Mouse (Mus musculus) MEL (cell line): ENCODE results near the gene Myrf. TPM values are rescaled to one million over a fixed set of nuclear protein-coding genes. Genes with fewer than 3 reads are reported as not detected.
"Not testable (repeated sequence)": the region's sequence is repeated elsewhere in the genome, so short reads cannot be mapped to it uniquely, and the experiment has no call there.

Source experiments
- DNase-seq: peaks from one replicate; pipeline ENCODE4 v3.0.0; 2011; ENCODE audit warnings: low read depth, low spot score
- H3K27ac ChIP-seq: 2 replicates; pipeline ENCODE4 v1.5.1; 2012; ENCODE audit warnings: low read depth, mild to moderate bottlenecking, control low read depth, low read length, moderate library complexity; ENCODE audit not compliant: control insufficient read depth
- H3K27me3 ChIP-seq, 2 experiments: fragments of 150-350 bp in 1 of 2; sonication (generic) in 1 of 2; 2 replicates each; pipeline ENCODE4 v1.6.1; 2012; ENCODE audit warnings: low read length in 2 of 2, mild to moderate bottlenecking in 2 of 2, improper control_type of control experiment in 1 of 2, moderate library complexity in 1 of 2; ENCODE audit not compliant: insufficient read depth in 2 of 2, control insufficient read depth in 1 of 2
- H3K36me3 ChIP-seq, 2 experiments: 2 replicates each; pipeline ENCODE4 v1.6.1; 2012 to 2014; ENCODE audit warnings: low read length in 2 of 2, improper control_type of control experiment in 1 of 2, inconsistent platforms in 1 of 2, mild to moderate bottlenecking in 1 of 2; ENCODE audit not compliant: insufficient read depth in 2 of 2, control insufficient read depth in 1 of 2
- H3K4me1 ChIP-seq, 2 experiments: fragments of 150-350 bp in 1 of 2; sonication (generic) in 1 of 2; 2 replicates each; pipeline ENCODE4 v1.6.1; 2012; ENCODE audit warnings: low read length in 2 of 2, improper control_type of control experiment in 1 of 2, mild to moderate bottlenecking in 1 of 2; ENCODE audit not compliant: insufficient read depth in 2 of 2, control insufficient read depth in 1 of 2
- H3K4me3 ChIP-seq, 2 experiments: fragments of 150-350 bp in 1 of 2; sonication (generic) in 1 of 2; 2 replicates each; pipeline ENCODE4 v1.5.1; 2012; ENCODE audit warnings: low read depth in 2 of 2, low read length in 2 of 2, mild to moderate bottlenecking in 2 of 2, moderate library complexity in 2 of 2, control low read depth in 1 of 2, improper control_type of control experiment in 1 of 2; ENCODE audit not compliant: control insufficient read depth in 1 of 2, insufficient read depth in 1 of 2
- H3K79me2 ChIP-seq: 2 replicates; pipeline ENCODE4 v1.6.1; 2012; ENCODE audit warnings: mild to moderate bottlenecking, low read length, moderate library complexity; ENCODE audit not compliant: control insufficient read depth, poor library complexity, insufficient read depth
- H3K9ac ChIP-seq: 2 replicates; pipeline ENCODE4 v1.6.1; 2012; ENCODE audit warnings: low read depth, mild to moderate bottlenecking, control low read depth, low read length, moderate library complexity; ENCODE audit not compliant: control insufficient read depth, poor library complexity, severe bottlenecking
- H3K9me3 ChIP-seq: fragments of 150-350 bp; sonication (generic); replicated peaks from 2 replicates; pipeline ENCODE4 v1.6.1; 2012; ENCODE audit warnings: mild to moderate bottlenecking, low read length, improper control_type of control experiment, moderate library complexity; ENCODE audit not compliant: insufficient read depth
- BHLHE40 ChIP-seq: IDR thresholded peaks from 2 replicates; pipeline ENCODE4 v1.6.1; 2012; ENCODE audit warnings: low read depth, mild to moderate bottlenecking, inconsistent platforms, low read length, improper control_type of control experiment, borderline replicate concordance
- CHD2 ChIP-seq: IDR thresholded peaks from 2 replicates; pipeline ENCODE4 v1.6.1; 2011; ENCODE audit warnings: low read length, improper control_type of control experiment
- E2F4 ChIP-seq: IDR thresholded peaks from 2 replicates; pipeline ENCODE4 v1.6.1; 2011; ENCODE audit warnings: low read depth, low read length, improper control_type of control experiment, borderline replicate concordance
- ETS1 ChIP-seq: IDR thresholded peaks from 2 replicates; pipeline ENCODE4 v1.6.1; 2012; ENCODE audit warnings: low read depth, mild to moderate bottlenecking, inconsistent platforms, low read length, improper control_type of control experiment, moderate library complexity
- HCFC1 ChIP-seq: IDR thresholded peaks from 2 replicates; pipeline ENCODE4 v1.6.1; 2012; ENCODE audit warnings: low read depth, mild to moderate bottlenecking, inconsistent platforms, low read length, improper control_type of control experiment, moderate library complexity
- JUND ChIP-seq: IDR thresholded peaks from 2 replicates; pipeline ENCODE4 v1.6.1; 2011; ENCODE audit warnings: low read depth, mild to moderate bottlenecking, improper control_type of control experiment, low read length
- KAT2A ChIP-seq: conservative IDR thresholded peaks from 2 replicates; pipeline ENCODE4 v1.6.1; 2012; ENCODE audit warnings: low read depth, low read length, improper control_type of control experiment, inconsistent platforms
- MAZ ChIP-seq: IDR thresholded peaks from 2 replicates; pipeline ENCODE4 v1.6.1; 2012; ENCODE audit warnings: low read depth, mild to moderate bottlenecking, inconsistent platforms, low read length, improper control_type of control experiment
- MEF2A ChIP-seq: IDR thresholded peaks from 2 replicates; pipeline ENCODE4 v1.6.1; 2014; ENCODE audit warnings: low read depth, mild to moderate bottlenecking, inconsistent platforms, low read length, improper control_type of control experiment; ENCODE audit not compliant: poor library complexity, insufficient replicate concordance, severe bottlenecking; ENCODE audit errors: extremely low read depth
- MYC ChIP-seq: IDR thresholded peaks from 2 replicates; pipeline ENCODE4 v1.6.1; 2011; ENCODE audit warnings: low read depth, mild to moderate bottlenecking, low read length, improper control_type of control experiment, moderate library complexity
- POLR2AphosphoS2 ChIP-seq: IDR thresholded peaks from 2 replicates; pipeline ENCODE4 v1.6.1; 2011; ENCODE audit warnings: low read length, improper control_type of control experiment
- POLR2AphosphoS5 ChIP-seq: IDR thresholded peaks from 2 replicates; pipeline ENCODE4 v1.6.1; 2012; ENCODE audit warnings: low read depth, borderline replicate concordance, mild to moderate bottlenecking, inconsistent platforms, low read length, moderate library complexity, mixed read lengths
- RAD21 ChIP-seq: IDR thresholded peaks from 2 replicates; pipeline ENCODE4 v1.6.1; 2011; ENCODE audit warnings: mild to moderate bottlenecking, low read depth, low read length, improper control_type of control experiment
- SMC3 ChIP-seq: IDR thresholded peaks from 2 replicates; pipeline ENCODE4 v1.6.1; 2011; ENCODE audit warnings: low read depth, low read length, improper control_type of control experiment
- TAL1 ChIP-seq: IDR thresholded peaks from 2 replicates; pipeline ENCODE4 v1.6.1; 2012; ENCODE audit warnings: mild to moderate bottlenecking, inconsistent platforms, low read length, moderate library complexity, mixed read lengths
- TCF12 ChIP-seq: IDR thresholded peaks from 2 replicates; pipeline ENCODE4 v1.6.1; 2014; ENCODE audit warnings: low read depth, mild to moderate bottlenecking, inconsistent platforms, low read length, improper control_type of control experiment, moderate library complexity
- UBTF ChIP-seq: IDR thresholded peaks from 2 replicates; pipeline ENCODE4 v1.6.1; 2012; ENCODE audit warnings: low read depth, mild to moderate bottlenecking, inconsistent platforms, low read length, improper control_type of control experiment, moderate library complexity, borderline replicate concordance; ENCODE audit not compliant: insufficient read depth
- USF2 ChIP-seq, 2 experiments: IDR thresholded peaks; 2 replicates each; pipeline ENCODE4 v1.6.1; 2011 to 2012; ENCODE audit warnings: improper control_type of control experiment in 2 of 2, low read length in 2 of 2, borderline replicate concordance in 1 of 2, inconsistent platforms in 1 of 2, low read depth in 1 of 2, mild to moderate bottlenecking in 1 of 2; ENCODE audit not compliant: insufficient read depth in 1 of 2
- ZKSCAN1 ChIP-seq: IDR thresholded peaks from 2 replicates; pipeline ENCODE4 v1.6.1; 2012; ENCODE audit warnings: low read depth, mild to moderate bottlenecking, inconsistent platforms, low read length, improper control_type of control experiment, moderate library complexity
- ZMIZ1 ChIP-seq: IDR thresholded peaks from 2 replicates; pipeline ENCODE4 v1.6.1; 2012; ENCODE audit warnings: low read depth, mild to moderate bottlenecking, inconsistent platforms, low read length, improper control_type of control experiment, moderate library complexity
- polyA plus RNA-seq, 2 experiments: library from polyadenylated mRNA; stranded (reverse) in 1 of 2; unstranded in 1 of 2; fragments of >175 nt in 1 of 2; fragments of >200 nt in 1 of 2; gene quantifications; 2 replicates each; pipeline versions ENCODE4 v1.2.1 to v1.2.4; 2012; ENCODE audit warnings: low replicate concordance in 2 of 2, low read depth in 1 of 2; ENCODE audit not compliant: insufficient read length in 2 of 2, insufficient read depth in 1 of 2, missing spikeins in 1 of 2
- total RNA-seq: library from RNA; depleted of rRNA; stranded (reverse); fragments of 300-350 nt; gene quantifications from 2 replicates; pipeline ENCODE4 v1.2.3, GENCODE M21; 2012

Myrf gene
- total and polyA plus RNA-seq, 3 experiments: 0.23 to 2.7 TPM; not detected in 1

DNA sequence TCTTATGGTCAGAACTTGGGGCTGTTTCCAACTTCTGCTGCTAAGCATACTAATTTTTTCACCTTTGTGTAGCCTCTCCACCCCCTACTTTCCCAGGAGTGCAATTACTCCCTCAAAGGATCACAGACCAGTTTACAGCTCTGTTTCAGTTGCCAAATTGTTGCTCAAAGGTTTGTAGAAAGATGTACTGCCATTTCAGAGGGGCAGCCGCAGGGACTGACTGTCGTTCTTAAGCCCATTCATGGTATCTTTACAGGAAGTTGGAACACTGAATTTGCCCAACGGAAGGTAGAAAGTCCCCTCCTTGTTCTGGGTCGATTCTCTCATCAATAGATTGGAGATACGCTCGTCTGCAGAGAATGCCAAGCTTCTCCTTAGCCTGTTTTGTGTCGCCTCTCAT lies 69.2 kb downstream of the Myrf start:
- peaks cover 8 to 24% of the 10 kb centered on the region in 2 experiments for H3K4me1 ChIP-seq
- H3K27ac ChIP-seq: no peak overlapping the region
- no peak for TF ChIP-seq ZKSCAN1
- TF ChIP-seq E2F4: no peak
- TF ChIP-seq BHLHE40: no peak
- no peak for TF ChIP-seq UBTF
- TF ChIP-seq TCF12: no peak
- TF ChIP-seq POLR2AphosphoS2: no peak
- no peak for TF ChIP-seq ETS1
- no peak for TF ChIP-seq RAD21
- TF ChIP-seq POLR2AphosphoS5: no peak
- no peak for TF ChIP-seq JUND
- no peak for TF ChIP-seq USF2 (IDR thresholded peaks at IDR 0.05; ENCODE audit: borderline replicate concordance in 1 of 2, insufficient read depth in 1 of 2, low read depth in 1 of 2, low read length in 2 of 2)
- no peak for TF ChIP-seq MYC
- no peak for TF ChIP-seq ZMIZ1
- no peaks in the 10 kb centered on the region for H3K79me2 ChIP-seq
- H3K36me3 ChIP-seq: peaks cover 0 to 24% of the 10 kb centered on the region in 2 experiments; a peak in 2 of 4 replicates
- no peaks in the 10 kb centered on the region for H3K9me3 ChIP-seq
- H3K9ac ChIP-seq: no peak overlapping the region
- no peak overlapping the region for H3K4me3 ChIP-seq
- DNase-seq: no peak
- H3K27me3 ChIP-seq: no peaks in the 10 kb centered on the region

DNA sequence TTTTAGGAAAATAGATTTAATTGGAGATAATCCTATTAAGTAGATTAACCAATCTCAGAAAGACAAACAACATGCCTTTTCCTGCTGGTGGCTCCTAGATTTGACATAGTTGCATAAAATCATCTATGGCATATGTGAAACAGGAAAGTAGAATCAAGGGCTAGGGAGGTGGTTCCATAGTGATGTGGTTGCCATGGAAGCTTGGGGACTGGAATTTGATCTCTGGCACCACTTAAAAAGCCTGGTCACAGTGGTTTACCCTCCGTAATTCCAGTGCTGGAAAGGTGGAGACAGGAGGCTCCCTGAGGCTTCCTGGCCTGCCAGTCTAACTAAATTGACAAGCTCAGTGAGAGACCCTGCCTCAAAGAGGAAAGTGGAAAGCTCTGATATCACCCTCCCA lies 70.1 kb downstream of the Myrf start:
- Histone ChIP-seq H3K27me3 (no peaks in the 10 kb centered on the region), H3K27ac (no peak overlapping the region), H3K4me3 (no peak overlapping the region), H3K9me3 (no peaks in the 10 kb centered on the region), H3K9ac (no peak overlapping the region), H3K4me1 (peaks cover 8 to 24% of the 10 kb centered on the region in 2 experiments), H3K36me3 (peaks cover 0 to 24% of the 10 kb centered on the region in 2 experiments; a peak in 2 of 4 replicates), H3K79me2 (no peaks in the 10 kb centered on the region)
- no peak for DNase-seq
- TF ChIP-seq MEF2A (no peak), SMC3 (no peak), KAT2A (no peak), USF2 (IDR thresholded peaks at IDR 0.05; ENCODE audit: borderline replicate concordance in 1 of 2, insufficient read depth in 1 of 2, low read depth in 1 of 2, low read length in 2 of 2) (no peak), BHLHE40 (no peak), HCFC1 (no peak), MAZ (no peak), JUND (no peak), UBTF (no peak), TAL1 (no peak), POLR2AphosphoS5 (no peak), CHD2 (no peak)

DNA sequence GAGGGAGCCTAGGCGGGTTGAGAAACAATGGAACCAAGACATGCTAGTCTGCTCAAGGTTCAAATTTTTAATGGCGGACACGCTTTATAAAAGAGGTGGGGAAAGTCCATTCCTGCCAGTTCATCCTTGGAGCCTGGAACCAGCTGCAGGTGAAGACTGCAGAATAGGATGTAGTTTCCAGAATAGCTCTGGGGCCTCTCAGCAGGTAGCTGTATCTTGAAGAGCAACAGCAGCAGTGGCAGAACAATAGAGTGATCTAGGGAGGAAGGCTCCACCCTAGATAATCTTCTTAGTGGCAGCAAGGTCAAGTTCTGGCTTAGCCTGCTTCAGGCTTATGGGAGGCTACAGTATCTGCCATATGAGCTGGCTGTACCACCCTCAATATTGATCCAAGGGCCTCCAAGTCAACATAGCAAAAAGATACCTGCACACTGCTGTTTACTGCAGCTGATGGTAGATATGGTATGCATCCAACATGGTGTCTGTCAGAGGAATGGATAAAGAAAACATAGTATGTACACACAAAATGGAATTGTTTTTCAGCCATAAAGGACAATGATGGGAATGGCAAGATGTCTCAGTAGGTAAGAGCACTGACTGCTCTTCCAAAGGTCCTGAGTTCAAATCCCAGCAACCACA lies 70.7 kb downstream of the Myrf start:
- H3K27me3 ChIP-seq, H3K27ac ChIP-seq, H3K4me3 ChIP-seq, H3K79me2 ChIP-seq, DNase-seq, H3K9me3 ChIP-seq, H3K9ac ChIP-seq: not testable (repeated sequence)
- Histone ChIP-seq H3K4me1 (peaks cover 8 to 24% of the 10 kb centered on the region in 2 experiments), H3K36me3 (peaks cover 0 to 24% of the 10 kb centered on the region in 2 experiments; a peak in 2 of 4 replicates)
